11 mouse cellular contexts compared by ENCODE assay signal in the genomic region with DNA sequence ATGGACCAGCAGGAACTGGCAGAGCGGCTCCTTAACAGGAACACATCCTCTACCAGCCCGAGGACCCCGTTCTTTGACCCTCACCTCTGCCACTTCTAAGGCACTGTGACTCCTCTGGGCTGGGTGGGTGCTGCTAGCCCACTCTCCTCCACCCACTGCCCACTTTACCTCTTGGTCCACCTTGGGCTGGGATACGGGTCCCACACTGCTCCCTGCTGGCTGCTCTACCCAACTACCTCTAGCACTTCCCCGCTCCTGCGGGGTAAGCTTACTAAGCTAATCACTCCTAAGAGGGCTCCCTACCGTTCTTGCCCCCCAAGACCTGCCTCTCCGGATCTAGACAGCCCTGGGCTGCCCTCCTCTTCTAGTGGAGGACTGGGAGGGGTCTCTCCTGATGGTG. TPM values are rescaled to one million over a fixed set of nuclear protein-coding genes. Genes with fewer than 3 reads are reported as not detected.
DNase-seq lines count a peak whose midpoint lies in the region; ATAC-seq and TF ChIP-seq lines count a peak whose summit lies in the region.
"Had no signal": no experiment of that assay in that cellular context is flagged by ENCODE, and none has a peak within 500 bp of the region (broad histone marks: within the 10 kb centered on the region; RNA-seq: fewer than 3 reads in every experiment).

No protein-coding gene starts in this region.

- TF ChIP-seq CTCF in small intestine, adult 2 months (IDR thresholded peaks at IDR 0.05; ENCODE audit: extremely low read depth, insufficient read length, insufficient replicate concordance, low read depth, low read length) = peak; percentile 8; the same call in 1 of the 2 replicates

- TF ChIP-seq POLR2A in small intestine, adult 2 months (IDR thresholded peaks at IDR 0.05; ENCODE audit: low read depth, low read length) = no peak

- H3K4me3 ChIP-seq in heart, embryonic 11.5 days (ENCODE audit: low read depth, low read length) = no peak overlapping the region
- 0 out of 2 replicates have a peak overlapping the region, but pooled peaks have one; percentile 10 for H3K4me3 ChIP-seq in midbrain, embryonic 10.5 days
- no peak overlapping the region for H3K4me3 ChIP-seq in midbrain, embryonic 16.5 days (ENCODE audit: low read depth, low read length)
- H3K4me3 ChIP-seq in embryonic facial prominence, embryonic 10.5 days = no peak overlapping the region
- no peak overlapping the region for H3K4me3 ChIP-seq in small intestine, adult 2 months (ENCODE audit: low read depth, low read length)
- H3K4me3 ChIP-seq: embryonic facial prominence, embryonic 12.5 days; liver, embryonic 13.5 days had no signal

- no peak for DNase-seq in heart, adult 9 months (ENCODE audit: low spot score in 2 of 2)
- peak; percentile 40 for DNase-seq in midbrain, embryonic 10.5 days (ENCODE audit: low spot score)
- peak; percentile 46 for DNase-seq in embryonic facial prominence, embryonic 10.5 days (ENCODE audit: low spot score)
- no peak for DNase-seq in frontal cortex, postnatal 25 days (ENCODE audit: low spot score in 2 of 2)
- no peak for DNase-seq in layer of hippocampus, adult 8-10 months (ENCODE audit: low spot score in 2 of 2)
- DNase-seq: liver, embryonic 13.5 days had no signal

- H3K9me3 ChIP-seq in heart, embryonic 11.5 days (replicated peaks; ENCODE audit: control insufficient read depth, low read length) = no peaks in the 10 kb centered on the region
- H3K9me3 ChIP-seq in midbrain, embryonic 10.5 days (replicated peaks) = no peaks in the 10 kb centered on the region
- H3K9me3 ChIP-seq in midbrain, embryonic 16.5 days (replicated peaks; ENCODE audit: control insufficient read depth, low read length, poor library complexity, severe bottlenecking) = no peaks in the 10 kb centered on the region
- H3K9me3 ChIP-seq in embryonic facial prominence, embryonic 10.5 days = no peaks in the 10 kb centered on the region
- H3K9me3 ChIP-seq: embryonic facial prominence, embryonic 12.5 days; liver, embryonic 13.5 days had no signal

- H3K36me3 ChIP-seq in heart, embryonic 11.5 days (ENCODE audit: control insufficient read depth, insufficient read depth, low read length) = peaks cover 35% of the 10 kb centered on the region
- peaks cover 79% of the 10 kb centered on the region for H3K36me3 ChIP-seq in midbrain, embryonic 10.5 days
- peaks cover 26% of the 10 kb centered on the region for H3K36me3 ChIP-seq in midbrain, embryonic 16.5 days (ENCODE audit: control insufficient read depth, insufficient read depth, low read length)
- H3K36me3 ChIP-seq in embryonic facial prominence, embryonic 10.5 days (replicated peaks) = peaks cover 82% of the 10 kb centered on the region
- H3K36me3 ChIP-seq in small intestine, adult 2 months (ENCODE audit: control insufficient read depth, insufficient read depth, low read length) = peaks cover 43% of the 10 kb centered on the region

- 56% methylated on average over 8 of the region's 8 CpGs for WGBS in heart, embryonic 11.5 days (ENCODE audit: insufficient replicate concordance)
- WGBS in midbrain, embryonic 10.5 days = 71% methylated on average over 8 of the region's 8 CpGs
- 57% methylated on average over 8 of the region's 8 CpGs for WGBS in midbrain, embryonic 16.5 days
- WGBS in embryonic facial prominence, embryonic 10.5 days = 74% methylated on average over 8 of the region's 8 CpGs
- 83% methylated on average over 8 of the region's 8 CpGs for WGBS in small intestine, adult 2 months

- H3K4me2 ChIP-seq in heart, embryonic 11.5 days = peak overlapping the region; percentile 11; the same call in 1 of the 2 replicates
- no peak overlapping the region for H3K4me2 ChIP-seq in midbrain, embryonic 16.5 days (ENCODE audit: low read length)
- H3K4me2 ChIP-seq: embryonic facial prominence, embryonic 12.5 days; liver, embryonic 13.5 days had no signal

- ATAC-seq in heart, embryonic 11.5 days (replicated peaks; ENCODE audit: insufficient number of reproducible peaks, low FRiP score, low TSS enrichment) = 0 out of 2 replicates have a peak, but pooled peaks have one; percentile 3
- no peak for ATAC-seq in midbrain, embryonic 16.5 days

- H3K9ac ChIP-seq in heart, embryonic 11.5 days (ENCODE audit: low read depth, low read length) = no peak overlapping the region
- no peak overlapping the region for H3K9ac ChIP-seq in midbrain, embryonic 16.5 days (ENCODE audit: low read depth, low read length)
- H3K9ac ChIP-seq: embryonic facial prominence, embryonic 12.5 days; liver, embryonic 13.5 days had no signal

- no peaks in the 10 kb centered on the region for H3K27me3 ChIP-seq in heart, embryonic 11.5 days (ENCODE audit: control insufficient read depth, insufficient read depth, low read length)
- no peaks in the 10 kb centered on the region for H3K27me3 ChIP-seq in midbrain, embryonic 10.5 days (ENCODE audit: low read depth, poor library complexity, severe bottlenecking)
- no peaks in the 10 kb centered on the region for H3K27me3 ChIP-seq in midbrain, embryonic 16.5 days (ENCODE audit: control insufficient read depth, insufficient read depth, low read depth, low read length)
- H3K27me3 ChIP-seq in embryonic facial prominence, embryonic 10.5 days (replicated peaks; ENCODE audit: low read depth, poor library complexity, severe bottlenecking) = no peaks in the 10 kb centered on the region
- H3K27me3 ChIP-seq in small intestine, adult 2 months (ENCODE audit: control insufficient read depth, insufficient read depth, low read length) = no peaks in the 10 kb centered on the region
- H3K27me3 ChIP-seq: embryonic facial prominence, embryonic 12.5 days; liver, embryonic 13.5 days had no signal

- no peak overlapping the region for H3K27ac ChIP-seq in heart, embryonic 11.5 days (ENCODE audit: low read depth, low read length)
- H3K27ac ChIP-seq in midbrain, embryonic 10.5 days (replicated peaks) = peak overlapping the region; percentile 56; the same call in 1 of the 2 replicates
- no peak overlapping the region for H3K27ac ChIP-seq in midbrain, embryonic 16.5 days (ENCODE audit: low read length)
- H3K27ac ChIP-seq in embryonic facial prominence, embryonic 10.5 days (replicated peaks) = no peak overlapping the region
- H3K27ac ChIP-seq in small intestine, adult 2 months (ENCODE audit: insufficient read depth, low read depth, low read length) = no peak overlapping the region
- H3K27ac ChIP-seq: embryonic facial prominence, embryonic 12.5 days; liver, embryonic 13.5 days had no signal

- peaks cover 45% of the 10 kb centered on the region for H3K4me1 ChIP-seq in heart, embryonic 11.5 days (ENCODE audit: control insufficient read depth, insufficient read depth, low read length)
- H3K4me1 ChIP-seq in midbrain, embryonic 10.5 days = peaks cover 79% of the 10 kb centered on the region
- peaks cover 60% of the 10 kb centered on the region for H3K4me1 ChIP-seq in midbrain, embryonic 16.5 days (ENCODE audit: control insufficient read depth, insufficient read depth, low read length)
- H3K4me1 ChIP-seq in embryonic facial prominence, embryonic 10.5 days = peaks cover 54% of the 10 kb centered on the region
- peaks cover 3% of the 10 kb centered on the region for H3K4me1 ChIP-seq in small intestine, adult 2 months (ENCODE audit: control insufficient read depth, insufficient read depth, insufficient read length, low read length)

RNA-seq across cellular contexts. Expression of a gene that starts 9.2 kb away (rescaled TPM):
- polyA plus RNA-seq in heart, embryonic 11.5 days (2014; fragmentation: Nextera tagmentation; extraction: Ambion mirVana) = 0.48 and 1.0 TPM in 2 replicates
- 0.67 and 1.2 TPM in 2 replicates for polyA plus RNA-seq in midbrain, embryonic 10.5 days (2016; fragmentation: Nextera tagmentation; extraction: Ambion mirVana)
- 0.16 and 1.0 TPM in 2 replicates for polyA plus RNA-seq in midbrain, embryonic 16.5 days (2015; fragmentation: Nextera tagmentation; extraction: Ambion mirVana)
- polyA plus RNA-seq in embryonic facial prominence, embryonic 10.5 days (2016; fragmentation: Nextera tagmentation; extraction: Ambion mirVana) = 0.65 and 0.72 TPM in 2 replicates
- polyA plus RNA-seq in small intestine, adult 2 months (2012; rRNA removed) = 53.4 and 91.5 TPM in 2 replicates
- 1 to 10 TPM in 2 of 4 experiments, under 1 TPM in 2; 0.74 to 1.7 (median 0.91) TPM for total RNA-seq in layer of hippocampus, adult 8-10 months (2022)

RNA-seq across cellular contexts. Expression of a gene that starts 14.3 kb away (rescaled TPM):
- 22.0 and 22.8 TPM in 2 replicates for polyA plus RNA-seq in heart, embryonic 11.5 days (2014; fragmentation: Nextera tagmentation; extraction: Ambion mirVana)
- 89.4 and 96.6 TPM in 2 replicates for polyA plus RNA-seq in midbrain, embryonic 10.5 days (2016; fragmentation: Nextera tagmentation; extraction: Ambion mirVana)
- 30.3 and 33.6 TPM in 2 replicates for polyA plus RNA-seq in midbrain, embryonic 16.5 days (2015; fragmentation: Nextera tagmentation; extraction: Ambion mirVana)
- polyA plus RNA-seq in embryonic facial prominence, embryonic 10.5 days (2016; fragmentation: Nextera tagmentation; extraction: Ambion mirVana) = 57.5 and 63.2 TPM in 2 replicates
- 37.9 and 72.7 TPM in 2 replicates for polyA plus RNA-seq in small intestine, adult 2 months (2012; rRNA removed)
- 10 to 100 TPM; 45.7 to 46.6 (median 45.8) TPM for total RNA-seq in layer of hippocampus, adult 8-10 months (2022)

RNA-seq across cellular contexts. Expression of a gene that starts 21.7 kb away (rescaled TPM):
- 57.5 and 58.3 TPM in 2 replicates for polyA plus RNA-seq in heart, embryonic 11.5 days (2014; fragmentation: Nextera tagmentation; extraction: Ambion mirVana)
- polyA plus RNA-seq in midbrain, embryonic 10.5 days (2016; fragmentation: Nextera tagmentation; extraction: Ambion mirVana) = 85.4 and 99.8 TPM in 2 replicates
- polyA plus RNA-seq in midbrain, embryonic 16.5 days (2015; fragmentation: Nextera tagmentation; extraction: Ambion mirVana) = 78.0 and 79.7 TPM in 2 replicates
- 151 and 163 TPM in 2 replicates for polyA plus RNA-seq in embryonic facial prominence, embryonic 10.5 days (2016; fragmentation: Nextera tagmentation; extraction: Ambion mirVana)
- polyA plus RNA-seq in small intestine, adult 2 months (2012; rRNA removed) = 12.7 and 19.1 TPM in 2 replicates
- 10 to 100 TPM; 30.3 to 40.9 (median 34.5) TPM for total RNA-seq in layer of hippocampus, adult 8-10 months (2022)

RNA-seq across cellular contexts. Expression of a gene that starts 36.0 kb away (rescaled TPM):
- polyA plus RNA-seq in heart, embryonic 11.5 days (2014; fragmentation: Nextera tagmentation; extraction: Ambion mirVana) = not detected in 2 replicates
- polyA plus RNA-seq in midbrain, embryonic 10.5 days (2016; fragmentation: Nextera tagmentation; extraction: Ambion mirVana) = not detected in 2 replicates
- not detected in 2 replicates for polyA plus RNA-seq in midbrain, embryonic 16.5 days (2015; fragmentation: Nextera tagmentation; extraction: Ambion mirVana)
- polyA plus RNA-seq in embryonic facial prominence, embryonic 10.5 days (2016; fragmentation: Nextera tagmentation; extraction: Ambion mirVana) = not detected in 2 replicates
- not detected in 2 replicates for polyA plus RNA-seq in small intestine, adult 2 months (2012; rRNA removed)
- total RNA-seq in layer of hippocampus, adult 8-10 months (2022) = not detected
- polyA plus RNA-seq: embryonic facial prominence, embryonic 12.5 days; liver, embryonic 13.5 days; urinary bladder, adult 2 months had no signal

Comparison
In these comparisons a context has a peak if more than half of its experiments do, and no peak if none do; other contexts are left out.
1. DNase-seq: peak in midbrain, embryonic 10.5 days (single experiment) and embryonic facial prominence, embryonic 10.5 days (single experiment); none in heart, adult 9 months (0 of 2), frontal cortex, postnatal 25 days (0 of 2) and layer of hippocampus, adult 8-10 months (0 of 2).
2. RNA of a gene that starts 9.2 kb away (polyA plus RNA-seq): 53.4 to 91.5 TPM in small intestine, adult 2 months; 0.67 to 1.2 TPM in midbrain, embryonic 10.5 days, 0.48 to 1.0 TPM in heart, embryonic 11.5 days, 0.65 to 0.72 TPM in embryonic facial prominence, embryonic 10.5 days and 0.16 to 1.0 TPM in midbrain, embryonic 16.5 days; every median in the first group is over 10 times any median in the second.